Mouse (Mus musculus) bone marrow macrophage, adult 2 months (primary cell): Measurements from ENCODE around the gene Scamp1. TPM values are rescaled to one million over a fixed set of nuclear protein-coding genes. Genes with fewer than 3 reads are reported as not detected.

ENCODE experiments used
- H3K27ac ChIP-seq: 2 replicates; pipeline ENCODE4 v1.5.1; 2012; ENCODE audit warnings: low read depth, low read length; ENCODE audit not compliant: insufficient read depth
- H3K4me1 ChIP-seq: 2 replicates; pipeline ENCODE4 v1.6.1; 2012; ENCODE audit warnings: low read length; ENCODE audit not compliant: control insufficient read depth, insufficient read depth
- H3K4me3 ChIP-seq: 2 replicates; pipeline ENCODE4 v1.5.1; 2012; ENCODE audit warnings: mild to moderate bottlenecking, low read length, moderate library complexity; ENCODE audit not compliant: insufficient read depth
- CTCF ChIP-seq: IDR thresholded peaks from 2 replicates; pipeline ENCODE4 v1.5.1; 2012; ENCODE audit warnings: low read depth, mild to moderate bottlenecking, low read length, moderate library complexity
- POLR2A ChIP-seq: IDR thresholded peaks from 2 replicates; pipeline ENCODE4 v1.6.1; 2012; ENCODE audit warnings: mild to moderate bottlenecking, low read depth, low read length, borderline replicate concordance
- polyA plus RNA-seq: library from polyadenylated mRNA; stranded (reverse); fragments of >200 nt; gene quantifications from 2 replicates; pipeline ENCODE4 v1.2.4, GENCODE M21; 2012; ENCODE audit not compliant: missing spikeins, insufficient read depth, insufficient read length

Gene Scamp1
- polyA plus RNA-seq, 1 experiment = 28.0 TPM

GRCm38 (mm10) chr13:94260961-94261360, 24.7 kb downstream of the Scamp1 start:
- TF ChIP-seq CTCF = no peak
- no peak for TF ChIP-seq POLR2A
- Histone ChIP-seq H3K4me1 (peaks cover 25% of the 10 kb centered on the region), H3K27ac (no peak overlapping the region), H3K4me3 (no peak overlapping the region)

GRCm38 (mm10) chr13:94259210-94259609, 26.4 kb downstream of the Scamp1 start:
- Histone ChIP-seq H3K4me1 (peaks cover 22% of the 10 kb centered on the region), H3K27ac (no peak overlapping the region), H3K4me3 (no peak overlapping the region)
- TF ChIP-seq CTCF (no peak), POLR2A (no peak)

GRCm38 (mm10) chr13:94258530-94258929, 27.1 kb downstream of the Scamp1 start:
- TF ChIP-seq CTCF (no peak), POLR2A (no peak)
- peaks cover 17% of the 10 kb centered on the region for H3K4me1 ChIP-seq
- no peak overlapping the region for H3K27ac ChIP-seq
- no peak overlapping the region for H3K4me3 ChIP-seq

GRCm38 (mm10) chr13:94257711-94258110, 27.9 kb downstream of the Scamp1 start:
- TF ChIP-seq CTCF (no peak), POLR2A (no peak)

GRCm38 (mm10) chr13:94255176-94255575, 30.5 kb downstream of the Scamp1 start:
- Histone ChIP-seq H3K4me1 (no peaks in the 10 kb centered on the region; the same call in 1 of the 2 replicates), H3K4me3 (no peak overlapping the region), H3K27ac (no peak overlapping the region)
- TF ChIP-seq CTCF = no peak
- no peak for TF ChIP-seq POLR2A

More at GRCm38 (mm10) chr13:94257711-94258110, 27.9 kb downstream of the Scamp1 start:
- Histone ChIP-seq H3K4me3 (no peak overlapping the region), H3K27ac (no peak overlapping the region), H3K4me1 (peaks cover 9% of the 10 kb centered on the region)

- TF ChIP-seq POLR2A (no peak), CTCF (no peak)
- no peak overlapping the region for H3K27ac ChIP-seq
- H3K4me3 ChIP-seq = no peak overlapping the region
- no peaks in the 10 kb centered on the region for H3K4me1 ChIP-seq
Observed at GRCm38 (mm10) chr13:94254286-94254685, 31.4 kb downstream of the Scamp1 start.

GRCm38 (mm10) chr13:94253052-94253451, 32.6 kb downstream of the Scamp1 start:
- Histone ChIP-seq H3K4me1 (no peaks in the 10 kb centered on the region), H3K4me3 (no peak overlapping the region), H3K27ac (no peak overlapping the region)
- TF ChIP-seq CTCF (no peak), POLR2A (no peak)

- TF ChIP-seq POLR2A = no peak
- TF ChIP-seq CTCF = no peak
- Histone ChIP-seq H3K4me1 (no peaks in the 10 kb centered on the region), H3K4me3 (no peak overlapping the region), H3K27ac (no peak overlapping the region)
Observed at GRCm38 (mm10) chr13:94250761-94251160, 34.9 kb downstream of the Scamp1 start.

GRCm38 (mm10) chr13:94250188-94250587, 35.5 kb downstream of the Scamp1 start:
- no peak for TF ChIP-seq CTCF
- no peak for TF ChIP-seq POLR2A
- Histone ChIP-seq H3K4me1 (no peaks in the 10 kb centered on the region), H3K27ac (no peak overlapping the region), H3K4me3 (no peak overlapping the region)

GRCm38 (mm10) chr13:94242897-94243296, 42.8 kb downstream of the Scamp1 start:
- H3K27ac ChIP-seq = no peak overlapping the region
- TF ChIP-seq CTCF = no peak
- TF ChIP-seq POLR2A = no peak

GRCm38 (mm10) chr13:94241892-94242524, 43.6 kb downstream of the Scamp1 start:
- Histone ChIP-seq H3K27ac (no peak overlapping the region), H3K4me1 (peaks cover 5% of the 10 kb centered on the region), H3K4me3 (no peak overlapping the region)
- TF ChIP-seq CTCF = no peak
- no peak for TF ChIP-seq POLR2A

More at GRCm38 (mm10) chr13:94242897-94243296, 42.8 kb downstream of the Scamp1 start:
- Histone ChIP-seq H3K4me3 (no peak overlapping the region), H3K4me1 (peaks cover 5% of the 10 kb centered on the region)
